24 mouse cellular contexts compared by ENCODE assay signal in the genomic region with DNA sequence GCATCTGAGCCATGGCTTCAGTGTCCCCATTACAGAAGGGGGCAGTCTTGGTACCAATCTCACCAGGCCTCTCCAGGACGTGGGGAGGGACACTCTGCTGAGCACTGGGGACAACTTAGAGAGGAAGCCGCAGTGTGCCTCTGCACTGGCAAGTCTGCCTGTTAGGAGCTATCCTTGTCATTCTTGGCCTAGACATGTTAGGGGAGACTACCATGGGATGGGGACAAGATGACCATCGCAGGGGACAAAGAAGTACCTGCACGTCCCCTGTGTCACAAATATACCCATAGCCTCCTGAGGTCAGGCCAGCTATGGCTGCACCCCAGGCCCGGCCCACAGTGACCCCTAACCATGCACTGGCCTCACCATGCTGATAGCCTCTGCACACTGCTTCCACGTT. TPM values are rescaled to one million over a fixed set of nuclear protein-coding genes. Genes with fewer than 3 reads are reported as not detected.
"Had no signal": no experiment of that assay in that cellular context is flagged by ENCODE, and none has a peak within 500 bp of the region (broad histone marks: within the 10 kb centered on the region; RNA-seq: fewer than 3 reads in every experiment).

No protein-coding gene starts in this region.

- DNase-seq: lung, embryonic 14.5 days; lung, postnatal 10 days; lung, postnatal 4 days; midbrain, embryonic 14.5 days; retina, postnatal 1 day; right cerebral cortex, adult 18-20 months; right cerebral cortex, postnatal 25 days; right cerebral cortex, postnatal 4 days; spleen, adult 18-20 months; thymus, adult 18-20 months; thymus, postnatal 14 days; thymus, postnatal 36 days had no signal

- H3K4me1 ChIP-seq: midbrain, embryonic 12.5 days; neural tube, embryonic 13.5 days; neural tube, embryonic 15.5 days had no signal

- H3K4me3 ChIP-seq: midbrain, embryonic 10.5 days; midbrain, embryonic 12.5 days; myocyte; neural tube, embryonic 13.5 days; neural tube, embryonic 15.5 days had no signal

- H3K27me3 ChIP-seq: neural tube, embryonic 13.5 days; neural tube, embryonic 15.5 days had no signal

- ATAC-seq: midbrain, embryonic 16.5 days had no signal

- H3K9me3 ChIP-seq: neural tube, embryonic 15.5 days had no signal

- H3K9ac ChIP-seq: lung, embryonic 14.5 days; neural tube, embryonic 13.5 days; neural tube, embryonic 15.5 days had no signal

- H3K27ac ChIP-seq: midbrain, embryonic 10.5 days; midbrain, embryonic 12.5 days; neural tube, embryonic 13.5 days; neural tube, embryonic 15.5 days had no signal

- H3K4me2 ChIP-seq: lung, embryonic 14.5 days; midbrain, embryonic 12.5 days; neural tube, embryonic 13.5 days; neural tube, embryonic 15.5 days had no signal

- H3K36me3 ChIP-seq: midbrain, embryonic 10.5 days; midbrain, embryonic 12.5 days; neural tube, embryonic 13.5 days; neural tube, embryonic 15.5 days had no signal

RNA-seq across cellular contexts. Expression of a gene that starts 2.1 kb away (rescaled TPM):
- polyA plus RNA-seq: myocyte had no signal

RNA-seq across cellular contexts. Expression of a gene that starts 15.1 kb away (rescaled TPM):
- total RNA-seq: megakaryocyte, adult 5-6 weeks; megakaryocyte-erythroid progenitor cell, adult 5-6 weeks had no signal

RNA-seq across cellular contexts. Expression of a gene that starts 57.7 kb away (rescaled TPM):
- total RNA-seq: megakaryocyte, adult 5-6 weeks; megakaryocyte-erythroid progenitor cell, adult 5-6 weeks had no signal
- polyA plus RNA-seq: lung, embryonic 14.5 days; lung, embryonic 16.5 days; midbrain, embryonic 10.5 days; midbrain, embryonic 12.5 days; midbrain, embryonic 14.5 days; midbrain, embryonic 16.5 days; myocyte; neural tube, embryonic 11.5 days; neural tube, embryonic 13.5 days; small intestine, adult 2 months; stomach, embryonic 14.5 days had no signal
